Mouse (Mus musculus) left cerebral cortex, adult 9 months (tissue): ENCODE results near the gene Rom1.

Experiments
- DNase-seq, 2 experiments: peaks; one replicate each; pipeline ENCODE4 v3.0.0; 2022; ENCODE audit warnings: low spot score in 2 of 2

The Rom1 gene

GRCm38 (mm10) chr19:8942276-8942964, 13.3 kb upstream of the Rom1 start:
- peak in 1 of 2 experiments; percentile 48 for DNase-seq

DNA sequence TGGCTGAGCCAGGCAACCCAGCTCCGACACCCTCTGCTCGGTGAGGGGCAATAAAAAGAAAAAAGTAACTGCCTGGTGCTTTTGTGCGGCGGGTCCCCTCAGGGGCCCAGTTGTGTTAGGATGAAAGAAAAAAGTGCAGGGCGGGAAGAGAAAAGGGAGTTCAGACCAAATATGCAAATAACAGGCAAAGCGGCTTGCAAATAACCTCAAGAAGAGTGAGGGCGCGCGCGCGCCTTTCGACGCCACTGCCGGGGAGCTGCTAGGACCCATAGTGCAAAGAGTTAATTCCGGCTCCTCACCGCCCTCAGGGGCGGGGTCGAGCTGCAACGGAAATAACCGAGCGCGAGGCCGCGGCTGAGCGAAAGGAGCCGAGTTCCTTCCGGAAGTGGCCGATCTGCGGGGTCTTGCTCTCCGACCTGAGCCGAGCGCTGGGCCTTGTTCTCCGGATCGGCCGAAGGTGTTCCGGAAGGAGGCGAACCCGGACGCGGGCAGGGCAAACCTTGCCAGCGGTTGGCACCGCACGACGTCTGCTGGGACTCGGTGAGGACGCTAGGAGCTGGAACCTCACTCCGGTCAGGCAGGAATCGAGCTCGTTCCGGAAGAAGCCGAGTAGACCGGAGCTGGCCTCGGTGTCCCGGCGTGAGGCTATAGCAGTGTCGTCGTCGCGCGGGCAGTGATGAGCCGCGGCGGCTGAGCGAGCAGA, 12.5 kb upstream of the Rom1 start, which contains the start of gene Mta2:
Gene Mta2 (plus strand): TSS at position 361 of the 703 bp plus-strand sequence.
- peak; percentile 79 to 92 for DNase-seq

DNA sequence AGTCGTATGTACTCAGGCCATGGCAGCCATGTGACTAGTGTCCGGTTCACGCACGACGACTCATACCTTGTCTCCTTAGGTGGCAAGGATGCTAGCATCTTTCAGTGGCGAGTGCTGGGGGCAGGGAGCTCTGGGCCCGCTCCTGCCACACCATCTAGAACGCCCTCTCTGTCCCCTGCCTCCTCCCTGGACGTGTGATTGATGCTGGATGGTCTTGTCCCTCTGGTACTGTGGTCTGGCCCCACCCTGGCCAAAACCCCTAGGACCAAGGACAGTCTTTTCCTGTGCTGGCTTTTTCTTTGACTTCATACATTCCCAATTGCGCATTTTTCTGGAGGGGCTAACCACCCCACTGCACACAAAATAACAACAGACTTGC, 12.0 kb upstream of the Rom1 start:
- no peak for DNase-seq

DNA sequence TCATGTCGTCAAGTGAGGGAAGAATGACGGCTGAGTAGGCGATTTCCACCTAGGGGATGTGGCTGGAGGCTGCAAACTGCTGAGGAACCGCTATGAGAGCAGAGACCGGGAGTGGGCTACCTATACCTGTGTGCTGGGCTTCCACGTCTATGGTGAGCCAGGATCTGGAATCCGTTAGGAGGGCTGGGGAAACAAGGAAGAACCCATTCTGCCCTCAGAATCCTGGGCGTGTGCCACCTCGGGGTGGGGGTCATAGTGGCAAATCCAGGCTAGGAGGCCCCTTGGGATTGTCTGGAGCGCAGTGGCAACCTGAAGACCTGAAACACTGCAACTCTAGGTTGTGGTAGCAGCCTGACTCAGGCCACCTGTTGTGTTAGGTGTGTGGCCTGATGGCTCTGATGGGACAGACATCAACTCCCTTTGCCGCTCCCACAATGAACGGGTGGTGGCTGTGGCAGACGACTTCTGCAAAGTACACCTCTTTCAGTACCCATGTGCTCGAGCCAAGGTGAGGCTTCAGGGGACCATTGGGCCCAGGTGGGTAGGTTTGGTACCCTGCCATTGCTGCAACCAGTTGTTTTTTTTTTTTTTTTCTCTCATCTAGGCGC, 11.5 kb upstream of the Rom1 start:
- DNase-seq = no peak

DNA sequence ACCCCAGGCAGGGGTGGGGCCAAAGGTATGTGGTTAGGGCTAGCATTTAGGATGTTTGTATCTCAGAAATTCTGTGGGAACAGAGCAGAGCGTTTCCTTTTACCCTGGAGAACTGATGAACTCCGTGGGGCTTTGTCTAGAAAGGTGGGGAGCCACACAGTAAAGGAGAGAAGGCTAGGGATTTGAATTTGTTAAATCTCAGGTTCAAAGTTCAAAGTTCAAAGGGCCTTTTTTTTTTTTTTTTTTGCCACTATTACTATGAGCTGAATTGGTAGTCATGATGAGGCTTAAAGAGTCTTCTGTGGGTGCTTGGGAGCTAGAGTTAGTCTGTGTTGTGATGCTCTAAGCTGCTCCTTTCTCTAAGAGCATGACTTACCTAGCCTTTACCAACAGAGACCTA, 7.6 kb upstream of the Rom1 start:
- no peak for DNase-seq

- no peak for DNase-seq
Observed at GRCm38 (mm10) chr19:8930771-8931170, 1.6 kb upstream of the Rom1 start.

GRCm38 (mm10) chr19:8930117-8930516, 961 bp upstream of the Rom1 start:
- no peak for DNase-seq

DNA sequence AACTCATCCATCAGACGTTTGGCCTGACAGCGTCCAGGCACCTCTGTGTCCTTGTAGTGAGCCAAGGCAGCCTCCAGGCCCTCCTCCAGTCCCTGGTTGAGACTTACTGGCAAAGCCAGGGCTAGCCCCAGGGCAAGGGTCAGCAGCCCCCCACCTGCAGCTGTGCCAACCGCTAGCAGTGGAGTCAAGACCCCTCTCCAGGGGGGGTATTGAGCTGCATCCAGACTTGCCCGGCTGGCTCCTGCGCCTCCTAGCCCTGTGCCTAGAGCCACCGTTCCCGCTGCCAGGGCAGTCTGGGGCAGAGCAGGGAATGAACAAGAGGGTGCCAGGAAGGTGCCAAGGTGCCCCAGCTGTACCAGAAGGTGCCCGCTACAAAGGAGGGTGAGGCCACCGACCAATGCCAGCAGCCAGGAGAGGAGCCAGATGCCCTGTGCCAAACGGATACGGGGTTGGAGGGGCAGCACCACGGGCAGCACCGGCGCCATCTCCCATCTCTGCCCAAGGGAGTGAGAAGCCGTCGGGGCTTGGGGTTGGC, 400 bp downstream of the Rom1 start:
- no peak for DNase-seq

- DNase-seq = no peak
Observed at GRCm38 (mm10) chr19:8927891-8928525, 1.1 kb downstream of the Rom1 start.

DNA sequence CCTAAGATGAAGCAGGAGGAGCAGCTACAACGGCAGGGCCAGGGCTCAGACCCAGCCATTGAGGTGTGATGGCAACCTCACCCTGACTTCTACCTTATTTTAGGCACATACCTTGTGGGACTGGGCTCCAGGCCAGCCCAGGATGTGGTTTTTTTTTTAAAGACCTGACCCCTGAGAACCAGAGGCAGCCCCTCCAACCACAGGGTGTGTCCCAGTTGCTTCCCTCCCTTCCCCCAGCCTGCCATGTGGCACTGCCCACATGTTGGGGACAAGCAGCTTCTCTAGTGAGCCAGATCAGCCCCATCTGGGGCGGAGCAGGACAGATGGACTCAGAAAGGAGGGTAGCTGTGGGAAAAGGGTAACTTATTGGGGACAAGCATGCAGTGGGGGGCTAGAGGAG, 2.4 kb downstream of the Rom1 start:
- no peak for DNase-seq

- no peak for DNase-seq
Observed at GRCm38 (mm10) chr19:8921741-8922140, 7.4 kb downstream of the Rom1 start.

- DNase-seq = no peak
Observed at GRCm38 (mm10) chr19:8920836-8921291, 8.3 kb downstream of the Rom1 start.

GRCm38 (mm10) chr19:8920073-8920736, 9.0 kb downstream of the Rom1 start, which contains the start of gene B3gat3:
B3gat3 (plus strand) TSS chr19:8920374.
- DNase-seq = peak; percentile 85 to 95

- no peak for DNase-seq
Observed at GRCm38 (mm10) chr19:8919684-8920072, 9.5 kb downstream of the Rom1 start.

GRCm38 (mm10) chr19:8919000-8919399, 10.2 kb downstream of the Rom1 start:
- no peak for DNase-seq

DNA sequence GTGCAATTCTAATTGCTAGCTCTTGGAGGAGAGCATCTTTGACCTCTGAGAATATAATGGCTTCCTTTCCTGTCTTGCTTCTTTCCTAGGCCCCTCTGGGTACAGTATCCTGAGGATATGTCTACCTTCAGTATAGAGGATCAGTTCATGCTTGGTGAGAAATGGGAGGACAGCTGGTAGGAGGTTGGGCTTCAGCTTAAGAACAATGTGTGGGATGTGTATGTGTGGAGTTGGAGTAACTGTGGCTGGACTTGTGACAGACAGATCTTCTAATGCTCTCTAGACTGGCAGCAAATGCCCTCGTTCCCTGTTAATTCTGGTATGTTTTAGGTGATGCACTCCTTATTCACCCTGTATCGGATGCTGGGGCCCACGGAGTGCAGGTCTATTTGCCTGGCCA, 14.9 kb downstream of the Rom1 start:
- DNase-seq = peak in 1 of 2 experiments; percentile 51

DNA sequence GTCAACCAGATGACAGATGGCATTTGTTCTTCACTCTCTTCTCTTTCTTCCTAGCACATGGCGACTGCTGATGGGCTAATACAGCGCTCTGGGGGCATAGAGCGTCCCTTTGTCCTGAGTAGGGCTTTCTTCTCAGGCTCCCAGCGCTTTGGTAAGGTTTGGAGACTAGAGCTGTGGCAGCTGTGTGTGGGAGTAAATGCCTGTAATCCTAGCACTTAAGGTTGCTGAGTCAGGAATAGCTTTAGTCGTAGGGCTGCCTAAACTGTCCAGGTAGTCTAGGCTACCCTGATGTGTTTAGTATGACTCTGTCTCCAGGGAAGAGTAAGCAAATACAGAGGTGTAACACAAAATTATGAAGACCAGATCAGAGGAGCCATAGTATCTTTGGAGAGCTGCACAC, 17.3 kb downstream of the Rom1 start:
- DNase-seq = peak in 1 of 2 experiments; percentile 59

- DNase-seq = no peak
Observed at GRCm38 (mm10) chr19:8908531-8908930, 20.6 kb downstream of the Rom1 start.

DNA sequence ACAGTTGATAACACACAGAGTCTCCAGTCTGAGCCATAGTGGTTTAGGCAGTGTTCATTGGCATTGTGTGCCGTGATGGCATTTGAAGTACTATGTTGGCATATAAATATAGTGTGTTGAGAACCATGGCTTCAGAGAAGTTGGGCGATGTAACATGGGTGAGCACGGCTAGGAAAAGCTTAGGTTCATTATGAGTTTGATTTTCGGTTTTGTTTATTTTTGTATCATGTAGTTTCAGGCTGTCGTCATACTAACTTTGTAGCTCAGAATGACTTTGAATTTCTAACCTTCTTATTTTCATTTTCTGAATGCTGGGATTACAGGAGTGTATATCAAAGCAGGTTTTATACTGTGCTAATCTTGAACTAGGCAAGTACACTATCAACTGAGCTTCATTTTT, 25.7 kb downstream of the Rom1 start:
- no peak for DNase-seq

GRCm38 (mm10) chr19:8899079-8899478, 30.1 kb downstream of the Rom1 start:
- DNase-seq = no peak

DNA sequence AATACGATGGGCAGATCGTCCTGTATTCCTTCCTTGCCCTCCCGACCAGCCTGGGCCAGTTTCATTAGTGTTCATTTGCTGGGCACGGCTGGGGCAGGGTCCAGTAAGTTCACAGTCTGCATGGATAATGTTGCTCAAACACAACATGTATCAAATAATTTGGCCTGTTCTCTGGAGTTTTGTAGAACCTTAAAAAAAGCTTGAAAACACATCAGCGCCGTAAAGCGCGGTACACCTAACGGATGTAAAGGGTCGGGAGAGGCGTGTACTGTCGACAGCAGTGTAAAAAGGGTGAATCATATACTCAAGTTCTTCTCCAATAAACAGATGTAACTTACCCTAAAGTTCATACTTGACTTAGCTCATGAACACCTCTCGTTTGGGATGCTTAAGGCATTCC, 30.6 kb downstream of the Rom1 start:
- no peak for DNase-seq
